Mouse (Mus musculus): ENCODE measurements at regions not wholly inside any gene's neighbourhood (a gene's known extent, or its start where the extent isn't known, plus 50 kb on each side); places are given as distances from the start of the nearest gene placed in this dataset.

DNA sequence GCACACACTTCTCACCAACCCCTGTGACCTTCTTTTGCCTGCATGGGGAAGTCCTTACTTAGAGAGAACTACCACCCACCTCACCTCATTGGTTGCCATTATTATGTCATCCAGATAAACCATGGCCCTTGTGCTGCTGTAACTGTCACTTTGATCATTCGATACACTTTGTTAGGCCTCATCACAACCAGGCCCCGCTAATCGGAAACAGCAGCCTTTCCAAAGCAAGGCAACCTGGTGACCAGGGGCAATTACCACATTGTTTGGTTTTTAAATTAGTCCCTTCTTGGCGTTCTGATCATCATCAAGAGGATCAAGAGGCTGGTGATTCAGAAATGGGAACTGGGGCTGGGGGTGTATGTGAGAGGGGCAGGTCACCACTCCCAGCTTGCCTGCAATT lies 208.9 kb upstream of the Meis1 start:
- no peak for DNase-seq (ENCODE audit: low spot score)

DNA sequence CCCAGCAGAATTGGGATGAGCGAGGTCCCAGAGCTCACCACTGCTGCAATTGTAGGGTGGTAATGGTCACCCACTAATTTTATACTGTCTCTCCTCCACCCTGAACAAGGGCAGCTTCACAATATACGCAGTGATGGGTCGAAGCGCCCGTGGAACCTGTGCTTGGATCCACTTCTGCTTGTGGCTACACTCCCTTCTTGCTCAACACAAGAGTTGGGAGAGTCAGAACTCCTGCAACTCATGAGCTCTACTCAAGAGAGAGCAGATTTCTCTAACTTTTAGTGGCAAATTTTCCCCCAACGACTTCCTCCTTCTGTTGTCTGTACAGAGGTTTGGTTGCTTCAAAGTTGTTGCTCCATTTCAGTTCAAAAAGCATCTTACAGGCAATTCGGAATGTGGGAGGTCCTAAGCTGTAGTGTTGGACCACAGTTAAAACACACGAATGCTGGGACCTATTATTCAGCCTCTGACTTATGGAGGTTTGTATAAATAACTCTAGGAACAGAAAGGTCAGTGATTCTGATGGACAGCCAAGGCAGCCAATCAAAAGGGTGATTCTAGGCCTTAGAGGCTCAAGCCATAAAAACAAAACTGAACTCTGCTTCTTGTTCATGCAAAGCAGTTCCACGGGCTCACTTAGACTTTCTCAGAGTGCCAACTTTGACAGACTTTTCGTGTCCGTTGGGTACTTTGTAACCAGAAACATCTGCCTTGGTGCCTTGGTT lies 227.8 kb upstream of the Meis1 start:
- DNase-seq (ENCODE audit: low spot score), result no peak

DNA sequence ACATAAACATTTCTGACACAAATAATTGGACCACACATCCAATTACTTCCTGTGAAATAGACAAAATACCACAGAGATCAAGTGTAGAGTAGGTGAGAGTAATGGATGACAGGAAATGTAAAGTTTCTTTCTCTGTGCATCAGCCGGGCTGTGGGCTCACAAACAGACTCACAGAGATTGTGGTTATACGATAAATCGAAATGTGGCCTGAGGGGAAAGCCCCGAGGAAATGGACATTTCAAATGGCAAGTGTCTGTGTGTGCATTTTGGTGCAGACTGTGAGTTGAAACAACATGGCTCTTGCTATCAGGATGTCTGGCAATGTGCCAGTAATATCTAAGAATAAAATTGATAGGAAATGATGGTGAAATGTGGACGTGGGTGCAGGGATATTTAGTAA lies 234.8 kb upstream of the Meis1 start:
- DNase-seq (ENCODE audit: low spot score), result no peak

DNA sequence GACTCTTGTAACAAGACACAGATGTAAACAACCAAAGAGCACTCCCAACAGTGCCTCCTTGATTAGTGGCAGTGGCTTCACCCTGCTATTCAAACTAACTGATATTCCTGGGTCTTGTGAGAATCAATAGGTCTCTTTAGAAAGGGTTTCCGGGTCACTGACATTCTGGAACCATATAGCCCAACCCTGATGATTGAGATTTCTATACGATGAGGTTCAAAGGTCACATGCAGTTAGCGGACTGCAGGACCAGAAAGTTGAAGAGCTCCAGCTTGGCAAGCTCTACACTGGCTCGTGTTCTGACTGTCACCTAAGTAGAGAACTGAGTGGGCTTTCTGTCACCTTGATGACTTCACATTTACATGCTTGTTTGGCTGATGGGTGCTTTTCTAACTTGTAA lies 235.4 kb upstream of the Meis1 start:
- DNase-seq (ENCODE audit: low spot score), result no peak

DNA sequence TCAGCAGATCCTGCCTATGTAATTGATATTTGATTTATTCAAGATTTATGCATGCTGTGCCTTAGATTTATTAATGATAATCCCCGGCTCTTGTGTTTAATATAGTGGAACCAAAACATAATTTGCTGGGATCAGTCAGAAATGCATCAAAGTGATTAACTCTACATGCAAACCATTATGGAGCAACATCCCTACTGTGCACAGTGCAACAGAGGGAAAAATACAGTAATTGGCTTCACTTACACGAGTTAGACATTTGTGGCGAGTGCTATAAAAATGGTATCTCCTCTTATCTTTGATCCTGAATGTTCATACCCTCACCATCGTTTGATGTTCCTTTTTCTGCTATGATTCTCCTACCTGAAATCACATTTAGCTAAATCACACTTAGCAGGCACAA lies 238.8 kb upstream of the Meis1 start:
- no peak for DNase-seq (ENCODE audit: low spot score)

DNA sequence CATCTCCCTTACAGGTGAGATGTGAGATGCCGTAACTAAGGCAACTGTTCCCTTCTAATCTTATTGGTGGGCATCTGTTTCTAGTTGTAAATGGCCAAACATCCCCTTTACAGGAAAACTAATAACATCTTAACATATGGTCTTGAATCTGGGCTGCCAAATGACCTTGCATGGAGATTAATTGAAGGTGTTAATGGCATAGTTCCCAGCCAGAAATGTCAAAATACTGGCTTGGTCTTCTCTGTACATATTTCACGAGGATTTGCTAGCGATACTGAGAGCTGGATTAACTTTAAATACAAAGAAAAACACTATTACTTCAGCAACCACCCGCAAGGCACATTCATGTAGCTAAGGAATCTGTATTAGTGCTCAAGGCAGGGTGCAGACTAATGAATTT lies 244.0 kb upstream of the Meis1 start:
- DNase-seq (ENCODE audit: low spot score), result no peak

DNA sequence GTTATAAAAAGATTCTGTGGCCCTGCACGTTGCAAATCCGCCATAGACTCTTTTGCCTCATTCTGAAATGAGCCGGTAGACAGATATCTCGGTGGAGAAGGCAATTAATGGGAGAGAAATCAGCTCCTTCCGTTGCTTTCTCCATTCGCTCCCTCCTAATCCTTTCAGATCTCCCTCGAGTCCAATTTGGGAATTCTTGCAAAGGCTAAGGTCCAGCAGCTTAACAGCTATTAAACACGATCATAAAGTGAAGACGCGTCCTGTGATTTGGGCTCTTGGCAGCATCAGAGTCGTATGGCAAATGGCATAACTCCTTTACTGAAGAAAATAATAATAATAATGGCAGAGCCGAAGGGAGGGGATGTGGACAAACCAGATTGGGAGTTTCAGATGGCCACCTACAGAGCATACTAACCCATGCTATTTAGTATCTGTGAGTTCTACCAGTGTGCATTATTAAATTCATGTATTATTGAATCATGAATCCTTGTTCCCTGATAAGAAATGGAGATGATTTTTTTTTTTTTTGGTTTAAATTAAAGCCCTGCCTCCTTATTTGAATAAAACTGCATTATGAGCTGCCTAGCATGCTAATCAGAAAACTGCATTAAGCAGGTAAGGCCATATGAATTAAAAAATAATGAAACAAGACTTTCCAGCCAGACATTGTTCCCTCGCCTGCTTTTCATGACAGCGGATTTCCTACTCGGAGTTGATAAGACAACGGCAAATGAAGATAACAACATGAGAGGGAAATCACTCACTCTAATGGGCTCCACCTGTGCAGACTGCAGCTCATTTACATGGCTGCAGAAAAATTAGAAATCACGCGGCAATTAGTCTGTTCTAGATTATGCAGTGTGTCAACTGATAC lies 246.2 kb upstream of the Meis1 start:
- no peak for DNase-seq (ENCODE audit: low spot score)

DNA sequence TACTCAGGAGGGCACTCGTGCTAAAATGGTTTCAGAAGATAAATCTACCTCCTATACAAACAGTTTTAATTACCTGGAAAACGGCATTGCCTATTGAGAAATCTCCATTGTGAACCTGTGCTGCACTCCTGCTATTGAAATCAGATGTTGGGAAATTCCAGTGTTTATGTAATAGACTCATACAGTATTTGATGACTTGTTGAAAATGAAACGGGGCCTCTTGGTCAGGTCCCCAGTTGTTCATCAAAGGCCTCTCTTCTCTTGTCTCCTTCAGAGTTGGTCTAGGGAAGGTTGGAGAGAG lies 246.8 kb upstream of the Meis1 start:
- no peak for DNase-seq (ENCODE audit: low spot score)

DNA sequence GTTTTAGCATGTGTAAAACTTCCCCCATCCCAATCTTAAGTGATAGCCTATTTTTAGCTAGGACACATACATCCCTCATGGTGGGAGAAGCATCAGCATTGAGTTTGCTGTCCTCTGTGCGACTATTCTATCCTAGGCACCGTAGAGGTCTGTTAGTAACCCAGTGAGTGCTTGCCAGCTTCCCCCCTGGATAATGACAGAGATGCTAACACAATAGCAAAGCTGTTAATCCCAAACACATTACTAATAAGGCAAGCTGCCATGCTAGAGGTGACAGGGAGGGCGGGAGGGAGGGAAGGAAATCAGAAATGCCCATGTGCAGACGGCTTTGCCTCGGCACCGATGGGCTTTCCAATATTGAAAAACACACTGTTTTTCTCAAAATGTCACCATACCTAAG lies 272.2 kb upstream of the Meis1 start:
- DNase-seq (ENCODE audit: low spot score), result no peak

DNA sequence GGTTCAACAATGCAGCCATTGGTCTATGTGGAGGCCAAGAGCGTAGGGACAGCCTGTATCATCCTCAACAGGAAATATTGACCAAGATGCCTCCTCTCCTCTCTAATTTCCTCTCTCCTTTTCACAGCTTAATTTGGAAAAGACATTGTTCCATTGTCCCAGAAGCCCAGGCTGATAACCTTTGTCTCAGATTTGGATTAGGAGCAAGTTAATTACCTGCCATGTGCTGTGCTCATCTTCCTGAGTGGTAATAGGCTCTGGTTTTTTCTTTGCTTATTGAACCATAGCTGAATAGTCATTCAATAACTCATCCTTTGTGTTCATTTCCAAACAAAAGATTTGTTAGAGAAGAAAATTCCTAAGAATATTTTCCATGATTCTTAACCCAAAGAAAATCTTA lies 280.6 kb upstream of the Meis1 start:
- no peak for DNase-seq (ENCODE audit: low spot score)

DNA sequence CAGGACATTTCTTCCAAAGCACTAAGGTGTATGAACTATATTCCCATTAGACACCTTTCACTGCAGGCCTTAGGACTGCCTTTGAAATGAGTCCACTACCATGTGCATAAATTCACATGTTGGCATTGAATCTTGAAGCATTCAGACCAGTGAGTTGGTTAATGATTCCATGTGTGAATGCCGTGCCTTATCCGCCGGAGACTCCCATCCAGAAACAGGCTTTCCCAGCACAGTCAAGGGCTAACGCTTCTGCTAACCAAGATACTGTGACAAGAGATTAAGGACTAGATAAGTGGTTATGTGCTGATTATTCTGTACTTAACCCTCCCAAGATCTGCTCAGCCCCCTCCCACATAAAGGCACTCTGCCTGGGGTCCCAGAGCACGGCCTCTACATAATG lies 287.9 kb upstream of the Meis1 start:
- DNase-seq (ENCODE audit: low spot score), result no peak

DNA sequence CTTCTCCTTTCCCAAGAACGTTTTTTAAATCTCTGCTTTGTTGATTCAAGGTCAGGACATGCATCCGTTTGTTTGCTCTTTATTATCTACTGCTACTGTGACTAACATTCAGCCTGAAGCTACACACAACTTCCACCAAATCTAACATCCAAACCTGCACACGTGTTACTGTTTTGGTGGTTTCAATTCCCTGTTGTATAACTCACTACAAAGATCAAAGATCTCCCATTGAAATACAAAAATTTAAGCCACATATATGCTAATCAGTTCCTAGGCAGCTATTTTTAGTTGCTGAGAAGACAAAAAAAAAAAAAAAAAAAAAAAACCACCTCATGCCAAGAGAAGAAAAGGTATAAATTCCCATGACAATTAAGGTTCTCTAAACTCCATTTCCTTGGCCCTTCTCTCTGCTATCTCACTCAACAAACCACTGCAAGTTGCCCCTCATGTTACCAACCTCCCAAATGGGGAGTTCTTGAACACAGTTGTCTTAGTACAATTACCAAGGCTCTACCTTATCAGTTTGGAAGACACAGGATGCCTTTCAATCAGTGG lies 312.0 kb upstream of the Meis1 start:
- DNase-seq (ENCODE audit: low spot score), result no peak

DNA sequence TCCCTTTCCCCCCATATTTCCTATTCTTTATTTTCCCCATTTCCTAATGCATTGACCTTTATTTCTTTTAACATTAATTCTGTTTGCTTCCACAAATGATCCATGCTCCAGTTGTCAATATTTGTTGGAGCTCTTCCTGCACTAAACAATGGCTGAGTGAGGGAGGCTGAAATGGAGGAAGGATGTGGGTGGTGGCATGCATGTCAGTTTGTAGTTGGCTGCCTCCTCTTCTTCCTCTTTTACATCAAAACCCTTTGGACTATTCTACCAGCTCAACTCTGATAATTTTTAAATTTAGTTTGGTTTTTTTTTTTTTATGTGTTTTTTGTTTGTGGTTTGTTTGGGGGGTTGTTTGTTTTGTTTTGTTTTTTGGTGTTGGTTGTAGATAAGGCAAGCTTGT lies 313.5 kb upstream of the Meis1 start:
- DNase-seq (ENCODE audit: low spot score), result no peak

DNA sequence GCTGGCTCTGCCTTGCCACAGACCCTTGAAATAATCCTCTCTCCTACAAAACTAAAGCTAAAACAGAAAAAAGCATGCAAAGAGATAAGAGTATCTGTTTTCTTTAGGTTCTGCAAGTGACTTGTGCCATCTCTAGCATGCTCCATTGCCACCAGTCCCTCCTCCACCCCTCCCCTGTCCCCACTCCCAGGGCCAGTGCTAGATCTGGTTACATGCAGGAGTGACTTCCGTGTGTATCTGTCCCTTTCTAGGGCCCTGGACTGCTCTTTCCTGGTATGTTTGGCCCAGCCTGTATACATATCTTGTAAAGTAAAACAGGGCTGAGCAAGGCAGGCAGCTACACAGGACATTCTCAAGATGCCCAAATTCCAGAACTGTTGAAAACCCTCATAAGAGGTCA lies 313.9 kb upstream of the Meis1 start:
- DNase-seq (ENCODE audit: low spot score), result no peak

DNA sequence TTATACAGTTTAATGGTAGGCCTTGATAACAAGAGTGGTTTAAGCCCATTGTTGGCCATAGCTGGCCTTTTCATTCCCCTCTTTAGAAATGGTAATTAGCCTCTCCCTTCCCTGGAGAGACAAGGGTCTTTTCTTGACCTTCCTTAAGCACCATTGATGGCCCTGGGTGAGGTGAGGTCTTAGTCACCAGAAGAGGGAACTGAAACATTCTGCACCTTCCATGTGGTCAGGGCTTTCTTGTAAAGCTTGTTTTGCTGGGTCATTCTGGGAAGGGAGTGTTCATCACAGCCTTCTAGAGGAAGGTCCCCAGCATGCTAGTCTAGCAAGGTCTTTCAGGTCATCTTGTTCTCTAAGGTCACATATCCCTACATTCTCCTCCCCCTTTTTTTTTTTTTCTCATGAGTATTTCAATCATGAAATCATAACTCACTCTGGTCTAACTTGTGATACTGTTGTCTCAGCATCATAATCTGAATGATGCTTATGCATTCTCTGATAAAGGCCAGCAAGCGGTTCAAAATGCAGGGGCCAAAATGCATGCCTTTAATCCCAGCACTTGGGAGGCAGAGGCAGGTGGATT lies 315.2 kb upstream of the Meis1 start:
- no peak for DNase-seq (ENCODE audit: low spot score)

DNA sequence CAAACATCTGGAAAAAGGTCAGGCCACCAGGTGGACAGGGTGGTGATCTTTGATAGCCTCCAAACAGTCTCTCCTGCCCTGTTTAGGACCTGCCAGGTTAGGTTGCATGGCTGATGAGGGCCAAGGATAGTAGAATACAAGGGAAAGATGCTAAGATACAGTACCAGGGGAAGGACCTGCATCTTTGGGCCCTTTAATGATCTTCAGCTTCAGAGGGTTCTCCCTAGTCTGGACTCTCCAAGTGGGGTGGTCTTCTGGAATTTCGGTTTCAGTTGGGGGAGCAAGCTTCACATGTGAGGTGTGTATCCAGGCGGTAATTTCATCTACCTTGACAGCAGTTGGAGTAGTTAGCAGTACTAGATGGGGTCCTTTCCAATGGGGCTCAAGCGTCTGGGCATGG lies 316.6 kb upstream of the Meis1 start:
- no peak for DNase-seq (ENCODE audit: low spot score)

DNA sequence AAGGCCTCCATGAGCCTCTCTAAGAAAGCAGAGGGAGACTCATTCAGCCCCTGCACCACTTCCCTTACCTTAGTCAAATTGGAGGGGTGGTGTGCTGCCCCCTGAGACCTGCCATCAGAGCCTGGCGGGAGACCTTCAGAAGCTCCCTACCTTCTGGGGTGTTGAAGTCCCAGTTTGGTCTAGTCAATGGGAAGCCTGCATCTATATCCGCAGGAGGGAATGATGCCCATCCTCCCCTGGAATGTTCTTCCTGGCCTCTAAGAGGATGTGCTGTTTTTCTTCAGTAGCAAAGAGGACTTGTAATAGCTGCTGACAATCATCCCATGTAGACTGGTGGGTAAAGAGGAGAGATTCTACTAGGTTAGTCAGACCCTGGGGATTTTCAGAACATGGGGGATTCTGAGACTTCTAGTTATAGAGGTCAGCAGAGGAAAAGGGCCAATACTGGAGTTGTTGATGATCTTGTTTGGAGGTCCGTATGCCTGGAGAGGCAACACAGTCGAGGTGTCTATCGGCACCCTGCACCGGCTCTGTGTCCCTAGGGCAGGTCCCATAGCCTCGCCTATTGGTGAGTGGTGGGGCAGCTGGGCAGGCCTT lies 321.0 kb upstream of the Meis1 start:
- no peak for DNase-seq (ENCODE audit: low spot score)

DNA sequence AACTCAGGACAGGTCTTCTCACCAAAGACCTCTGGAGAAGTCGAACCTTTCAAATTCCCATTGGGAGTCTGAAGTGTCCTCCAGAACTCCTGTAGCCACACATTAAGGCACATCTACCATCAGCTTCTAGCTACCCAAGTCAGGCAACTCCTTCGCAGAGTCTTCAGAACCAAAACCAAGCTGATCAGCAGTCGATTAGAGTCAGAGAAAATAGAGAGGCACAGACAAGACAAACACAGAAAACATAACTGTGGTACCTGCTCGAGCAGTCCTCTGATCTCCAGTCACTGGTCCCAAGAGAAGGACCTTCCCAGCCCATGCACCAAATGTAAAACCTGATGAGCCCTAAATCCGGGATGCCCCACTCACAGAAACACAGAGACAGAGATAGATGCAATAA lies 322.1 kb upstream of the Meis1 start:
- no peak for DNase-seq (ENCODE audit: low spot score)

DNA sequence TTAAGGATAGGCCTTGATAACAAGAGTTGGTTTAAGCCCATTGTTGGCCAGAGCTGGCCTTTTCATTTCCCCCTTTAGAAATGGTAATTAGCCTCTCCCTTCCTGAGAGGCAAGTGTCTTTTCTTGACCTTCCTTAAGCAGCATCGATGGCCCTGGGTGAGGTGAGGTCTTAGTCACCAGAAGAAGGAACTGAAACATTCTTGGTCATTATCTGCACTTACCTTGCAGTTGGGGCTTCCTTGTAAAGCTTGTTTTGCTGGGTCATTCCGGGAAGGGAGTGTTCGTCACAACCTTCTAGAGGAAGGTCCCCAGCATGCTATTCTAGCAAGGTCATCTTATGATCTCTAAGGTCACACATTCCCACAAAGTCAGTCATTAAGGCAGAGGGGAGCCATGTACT lies 322.6 kb upstream of the Meis1 start:
- DNase-seq (ENCODE audit: low spot score), result no peak

DNA sequence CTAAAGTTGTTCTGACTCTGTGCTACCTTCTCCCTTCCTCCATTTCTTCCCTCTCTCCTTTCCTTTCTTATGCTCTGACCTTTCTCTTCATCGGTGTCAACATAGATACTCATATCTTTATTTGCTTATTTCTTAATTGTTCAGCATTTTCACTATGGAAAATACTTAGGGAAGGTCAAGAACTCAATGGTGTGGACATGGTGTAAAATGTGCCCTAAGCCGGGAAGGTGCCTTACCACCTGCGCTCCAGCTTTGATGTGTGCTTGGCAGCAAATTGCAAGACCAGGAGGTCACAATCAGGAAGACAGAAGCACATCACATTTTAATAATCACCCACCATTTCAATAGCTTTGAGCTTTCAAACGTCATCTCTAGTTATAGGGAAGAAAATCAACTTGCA lies 324.0 kb upstream of the Meis1 start:
- DNase-seq (ENCODE audit: low spot score), result no peak

DNA sequence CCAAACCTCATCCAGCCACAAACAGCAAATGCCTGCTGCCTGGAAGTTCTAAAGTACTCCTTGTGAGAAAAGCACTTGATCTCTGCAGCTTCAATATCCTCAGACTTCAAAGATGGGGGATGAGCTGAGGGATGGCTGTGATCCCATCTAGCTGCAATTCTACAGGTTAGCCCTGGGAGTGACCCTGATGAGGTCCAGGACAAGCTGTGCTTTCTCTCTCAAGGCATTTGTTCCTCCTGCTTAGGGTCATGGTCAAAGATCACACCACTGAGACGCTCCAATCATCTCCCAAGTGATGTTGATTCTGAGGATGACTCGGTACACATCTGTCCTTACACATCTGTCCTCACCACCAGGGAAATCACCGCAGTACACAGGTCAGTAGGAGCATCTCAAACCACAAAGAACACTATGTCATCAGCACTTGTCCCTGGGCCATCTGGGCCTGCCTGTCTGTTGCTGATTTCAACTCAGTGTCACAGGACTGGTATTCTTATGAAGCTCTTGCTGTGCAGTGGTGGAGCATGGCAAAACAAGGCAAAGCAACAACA lies 327.6 kb upstream of the Meis1 start:
- no peak for DNase-seq (ENCODE audit: low spot score)
